Mouse (Mus musculus) hindbrain, postnatal 0 days (tissue): Measurements from ENCODE around the gene Cask. TPM values are rescaled to one million over a fixed set of nuclear protein-coding genes. Genes with fewer than 3 reads are reported as not detected.

Source experiments
- ATAC-seq: fragments of 200-750 bp; cut with Nextera tagmentation; 2 replicates; pipeline ENCODE4 v1.8.0; 2017; ENCODE audit warnings: mild to moderate bottlenecking, moderate TSS enrichment, moderate library complexity
- DNase-seq: peaks from one replicate; pipeline ENCODE4 v3.0.0-alpha.2; 2015; ENCODE audit warnings: low spot score
- H3K27ac ChIP-seq: fragments of 300-500 bp; sonication (generic); 2 replicates; pipeline ENCODE4 v1.5.1; 2014; ENCODE audit warnings: mild to moderate bottlenecking
- H3K27me3 ChIP-seq: fragments of 300-500 bp; sonication (generic); 2 replicates; pipeline ENCODE4 v1.6.1; 2014; ENCODE audit warnings: low read length, mixed read lengths; ENCODE audit not compliant: insufficient read depth
- H3K36me3 ChIP-seq: fragments of 300-500 bp; sonication (generic); 2 replicates; pipeline ENCODE4 v1.6.1; 2014; ENCODE audit warnings: low read length, mixed read lengths; ENCODE audit not compliant: insufficient read depth
- H3K4me1 ChIP-seq: fragments of 300-500 bp; sonication (generic); 2 replicates; pipeline ENCODE4 v1.6.1; 2014; ENCODE audit warnings: antibody characterized with exemption, low read length, mixed read lengths; ENCODE audit not compliant: insufficient read depth
- H3K4me2 ChIP-seq: fragments of 300-500 bp; sonication (generic); 2 replicates; pipeline ENCODE4 v1.6.1; 2014; ENCODE audit warnings: low read depth, mild to moderate bottlenecking, low read length, moderate library complexity, mixed read lengths
- H3K4me3 ChIP-seq: fragments of 300-500 bp; sonication (generic); 2 replicates; pipeline ENCODE4 v1.5.1; 2014; ENCODE audit warnings: low read length
- H3K9ac ChIP-seq: fragments of 300-500 bp; sonication (generic); replicated peaks from 2 replicates; pipeline ENCODE4 v1.6.1; 2014; ENCODE audit warnings: mild to moderate bottlenecking, low read length, moderate library complexity, mixed read lengths
- H3K9me3 ChIP-seq: fragments of 300-500 bp; sonication (generic); 2 replicates; pipeline ENCODE4 v1.6.1; 2016; ENCODE audit warnings: low read length, mixed read lengths
- CTCF ChIP-seq: IDR thresholded peaks from 2 replicates; pipeline ENCODE4 v1.5.1; 2016; ENCODE audit warnings: antibody characterized with exemption, control low read depth, low read depth
- WGBS: fragments of 180-500 bp; shearing (Covaris S2); extraction: QIAGEN DNeasy Blood & Tissue Kit; methylation state at CpG from one replicate; pipeline ENCODE4 v1.1.7; 2014; 5-methylcytosine and 5-hydroxymethylcytosine counted together
- polyA plus RNA-seq: library from polyadenylated mRNA; unstranded; fragments of >200 nt; fragmentation: Nextera tagmentation; extraction: Ambion mirVana; gene quantifications from 2 replicates; pipeline ENCODE4 v1.2.1, GENCODE M21; 2015
- total RNA-seq: library from RNA; depleted of rRNA; stranded (reverse); fragments of >200 nt; gene quantifications from 2 replicates; pipeline ENCODE4 v1.2.3, GENCODE M21; 2014

Cask gene
- total and polyA plus RNA-seq, 2 experiments from 2014 or later: 70.8 to 97.0 TPM

DNA sequence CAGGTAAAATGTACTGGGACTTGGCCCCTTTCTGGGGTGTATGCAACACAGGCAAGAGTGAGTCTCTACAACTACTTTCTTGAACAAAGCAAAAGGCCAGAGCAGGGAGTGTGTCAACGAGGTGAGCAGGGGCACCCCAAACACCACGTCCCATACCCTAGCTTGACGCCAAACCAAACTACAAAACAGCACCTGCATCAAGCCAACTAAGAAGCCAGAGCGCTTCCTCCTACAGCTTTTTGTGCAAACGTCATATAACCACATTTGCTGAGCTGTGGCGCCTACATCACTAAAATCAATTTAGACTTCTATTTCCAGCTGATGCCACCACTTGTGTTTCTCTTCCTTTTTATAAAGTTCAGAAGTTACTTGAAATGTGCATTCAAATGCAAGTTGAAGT lies 334.7 kb downstream of the Cask start:
- DNase-seq: no peak
- Histone ChIP-seq H3K4me2 (no peak overlapping the region), H3K27me3 (no peaks in the 10 kb centered on the region), H3K9me3 (no peaks in the 10 kb centered on the region), H3K36me3 (no peaks in the 10 kb centered on the region), H3K4me1 (no peaks in the 10 kb centered on the region), H3K4me3 (no peak overlapping the region), H3K9ac (no peak overlapping the region), H3K27ac (no peak overlapping the region)
- no peak for TF ChIP-seq CTCF
- ATAC-seq: no peak
- WGBS: 87% methylated on average over 6 of the region's 6 CpGs

DNA sequence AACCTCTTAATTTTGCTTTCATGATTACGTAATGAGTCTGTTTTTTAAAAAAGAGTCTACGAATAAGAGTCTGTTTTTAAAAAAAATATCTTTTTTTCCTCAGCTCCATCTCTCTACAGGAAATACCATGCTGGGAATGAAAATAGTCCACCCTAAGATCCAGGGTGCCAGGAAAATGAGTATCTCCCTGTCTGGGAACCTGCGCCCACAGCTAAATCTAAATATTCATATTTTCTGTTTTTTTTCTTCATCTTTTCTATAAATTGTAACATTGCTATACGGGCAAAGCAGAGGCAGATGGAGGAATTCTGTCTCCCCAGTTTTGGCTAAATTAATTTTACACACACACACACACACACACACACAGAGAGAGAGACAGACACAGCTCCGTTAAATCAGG lies 337.3 kb downstream of the Cask start:
- WGBS: 86% methylated on average over 5 of the region's 5 CpGs
- Histone ChIP-seq H3K4me1 (no peaks in the 10 kb centered on the region), H3K27ac (no peak overlapping the region), H3K4me2 (no peak overlapping the region), H3K9me3 (no peaks in the 10 kb centered on the region), H3K4me3 (no peak overlapping the region), H3K27me3 (no peaks in the 10 kb centered on the region), H3K36me3 (no peaks in the 10 kb centered on the region), H3K9ac (no peak overlapping the region)
- ATAC-seq: no peak
- TF ChIP-seq CTCF: no peak
- no peak for DNase-seq

DNA sequence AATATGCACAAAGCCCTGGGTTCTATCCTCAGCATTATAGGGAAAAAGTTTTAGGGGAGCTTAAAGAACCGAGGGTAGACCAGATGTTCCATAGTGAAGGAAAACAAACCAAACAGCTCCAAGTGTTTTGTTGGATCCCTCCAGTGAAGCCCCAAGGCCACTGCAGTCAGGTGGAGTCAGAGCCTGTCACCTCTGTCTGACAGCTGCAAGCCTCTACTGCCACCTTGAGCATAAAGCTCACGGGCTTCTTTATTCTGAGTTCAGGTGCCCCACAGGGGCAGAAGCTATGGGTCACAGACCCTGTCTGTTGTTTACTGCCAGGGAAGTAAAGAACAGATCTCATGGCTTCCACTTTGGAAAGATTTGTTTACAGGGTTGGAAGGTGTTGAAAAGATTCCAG lies 338.0 kb downstream of the Cask start:
- no peaks in the 10 kb centered on the region for H3K9me3 ChIP-seq
- ATAC-seq (peak; percentile 61; the same call in 1 of the 2 replicates), DNase-seq (no peak)
- no peaks in the 10 kb centered on the region for H3K4me1 ChIP-seq
- TF ChIP-seq CTCF: peak; percentile 33
- H3K4me2 ChIP-seq: no peak overlapping the region
- WGBS: 60% methylated on average over 2 of the region's 2 CpGs
- no peaks in the 10 kb centered on the region for H3K36me3 ChIP-seq
- no peak overlapping the region for H3K9ac ChIP-seq
- no peak overlapping the region for H3K4me3 ChIP-seq
- no peaks in the 10 kb centered on the region for H3K27me3 ChIP-seq
- no peak overlapping the region for H3K27ac ChIP-seq

DNA sequence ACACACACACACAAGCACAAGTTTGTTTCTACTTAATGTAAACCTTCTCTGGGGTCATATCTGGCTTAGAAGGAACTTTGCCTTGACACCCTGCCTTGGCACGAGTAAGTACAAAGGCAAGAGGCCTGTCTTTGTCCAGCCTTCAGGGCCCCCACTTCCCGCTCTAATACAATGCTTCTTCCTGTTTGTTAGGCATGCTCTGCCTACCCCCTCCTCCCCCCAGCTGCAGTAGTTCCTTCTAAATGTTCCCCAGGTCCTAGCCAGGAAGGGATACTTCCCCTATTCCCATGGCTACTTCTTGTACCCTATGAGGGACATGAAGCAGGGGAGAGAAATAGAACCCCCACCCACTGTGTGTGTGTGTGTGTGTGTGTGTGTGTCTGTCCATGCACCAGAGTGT lies 344.8 kb downstream of the Cask start:
- no peak overlapping the region for H3K9ac ChIP-seq
- H3K4me3 ChIP-seq: no peak overlapping the region
- TF ChIP-seq CTCF: no peak
- H3K9me3 ChIP-seq: no peaks in the 10 kb centered on the region
- ATAC-seq: no peak
- no peak for DNase-seq
- no peaks in the 10 kb centered on the region for H3K4me1 ChIP-seq
- 56% methylated on average over 2 of the region's 2 CpGs for WGBS
- H3K4me2 ChIP-seq: no peak overlapping the region
- no peaks in the 10 kb centered on the region for H3K36me3 ChIP-seq
- no peaks in the 10 kb centered on the region for H3K27me3 ChIP-seq
- no peak overlapping the region for H3K27ac ChIP-seq

DNA sequence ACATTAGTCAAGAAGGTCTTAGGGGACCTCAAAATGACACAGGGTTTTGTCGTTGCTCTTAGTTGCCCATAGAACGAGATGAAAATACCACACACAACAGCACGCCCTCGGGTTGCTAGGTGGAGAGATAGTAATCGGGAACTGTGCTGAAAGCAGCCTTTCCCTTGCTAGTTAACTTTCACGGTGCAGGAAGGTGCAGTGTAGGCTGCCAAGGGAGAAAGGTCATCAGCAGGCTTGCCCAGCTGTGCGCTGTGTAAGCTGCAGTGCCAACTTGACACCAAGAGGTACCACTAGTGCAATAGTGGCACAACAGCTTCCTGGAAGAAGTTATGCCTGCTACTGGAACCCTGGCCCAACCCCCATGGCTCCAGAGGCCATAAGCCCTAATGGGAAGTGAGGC lies 346.8 kb downstream of the Cask start:
- DNase-seq (no peak), ATAC-seq (no peak)
- Histone ChIP-seq H3K27ac (no peak overlapping the region), H3K9ac (no peak overlapping the region), H3K9me3 (no peaks in the 10 kb centered on the region), H3K4me3 (no peak overlapping the region), H3K4me2 (no peak overlapping the region), H3K36me3 (no peaks in the 10 kb centered on the region), H3K27me3 (no peaks in the 10 kb centered on the region), H3K4me1 (no peaks in the 10 kb centered on the region)
- WGBS: 88% methylated on average over 7 of the region's 7 CpGs
- TF ChIP-seq CTCF: no peak

DNA sequence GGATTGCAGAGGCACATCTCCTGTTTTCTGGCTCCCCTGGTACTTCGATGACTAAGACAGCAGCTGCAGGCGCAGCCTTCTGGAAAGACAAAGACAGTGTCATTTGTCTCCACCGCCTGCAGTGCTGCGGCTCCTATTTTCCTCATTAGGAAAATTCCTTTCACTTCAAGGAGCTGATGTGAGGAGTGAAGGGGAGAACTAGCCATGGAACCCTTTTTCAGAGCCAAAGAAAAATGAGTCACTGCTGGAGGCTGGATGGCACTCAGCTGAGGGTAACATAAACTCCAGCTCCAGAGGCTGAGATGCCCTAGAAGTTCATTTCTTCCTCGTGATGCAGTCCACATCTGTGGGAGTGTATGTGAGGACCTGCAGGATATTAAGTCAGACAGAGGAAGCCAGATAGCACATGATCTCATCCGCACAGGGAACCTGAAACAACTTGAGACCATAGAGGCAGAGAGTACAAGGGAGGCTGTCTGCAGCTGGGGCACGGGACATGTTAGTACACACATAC lies 348.2 kb downstream of the Cask start:
- TF ChIP-seq CTCF: no peak
- 0 out of 2 replicates have a peak overlapping the region, but pooled peaks have one; percentile 13 for H3K9ac ChIP-seq
- WGBS: 45% methylated on average over 7 of the region's 7 CpGs
- no peaks in the 10 kb centered on the region for H3K4me1 ChIP-seq
- H3K27me3 ChIP-seq: no peaks in the 10 kb centered on the region
- peak overlapping the region; percentile 69 for H3K27ac ChIP-seq
- ATAC-seq (peak; percentile 75), DNase-seq (peak; percentile 68)
- H3K4me2 ChIP-seq: peak overlapping the region; percentile 18; the same call in 1 of the 2 replicates
- no peaks in the 10 kb centered on the region for H3K36me3 ChIP-seq
- H3K4me3 ChIP-seq: no peak overlapping the region
- no peaks in the 10 kb centered on the region for H3K9me3 ChIP-seq

DNA sequence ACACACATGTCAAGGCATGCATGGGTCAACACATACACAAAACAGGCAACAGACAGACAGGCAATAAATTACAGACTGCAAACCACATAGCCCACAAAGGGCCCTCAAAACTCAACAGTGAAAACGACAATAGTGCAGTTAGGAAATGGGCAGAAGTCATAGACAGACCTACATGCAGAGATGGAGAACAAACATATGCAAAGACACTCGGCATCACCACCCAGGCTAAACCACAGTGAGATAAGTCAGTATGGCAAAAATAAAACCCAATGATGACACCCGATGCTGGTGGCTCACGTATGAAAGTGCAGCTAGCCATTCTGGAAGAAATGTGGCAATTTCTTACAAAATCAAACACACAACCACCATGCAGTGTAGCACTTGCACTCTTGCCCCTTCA lies 350.9 kb downstream of the Cask start:
- Histone ChIP-seq H3K9me3 (no peaks in the 10 kb centered on the region), H3K4me3 (no peak overlapping the region), H3K4me2 (no peak overlapping the region), H3K27me3 (no peaks in the 10 kb centered on the region), H3K27ac (no peak overlapping the region), H3K36me3 (no peaks in the 10 kb centered on the region), H3K9ac (no peak overlapping the region), H3K4me1 (no peaks in the 10 kb centered on the region)
- WGBS: 83% methylated on average over 4 of the region's 4 CpGs
- DNase-seq (no peak), ATAC-seq (no peak)
- no peak for TF ChIP-seq CTCF
